Mouse (Mus musculus) G1E (cell line): Measurements from ENCODE around the gene Olfr955.

ENCODE experiments used
- CTCF ChIP-seq: IDR thresholded peaks from 2 replicates; pipeline ENCODE4 v1.5.1; 2012; ENCODE audit warnings: low read depth, low read length, inconsistent platforms, mixed read lengths
- GATA1 ChIP-seq: IDR thresholded peaks from 2 replicates; pipeline ENCODE4 v1.6.1; 2012; ENCODE audit warnings: borderline replicate concordance, low read length, inconsistent platforms, mixed read lengths

DNA sequence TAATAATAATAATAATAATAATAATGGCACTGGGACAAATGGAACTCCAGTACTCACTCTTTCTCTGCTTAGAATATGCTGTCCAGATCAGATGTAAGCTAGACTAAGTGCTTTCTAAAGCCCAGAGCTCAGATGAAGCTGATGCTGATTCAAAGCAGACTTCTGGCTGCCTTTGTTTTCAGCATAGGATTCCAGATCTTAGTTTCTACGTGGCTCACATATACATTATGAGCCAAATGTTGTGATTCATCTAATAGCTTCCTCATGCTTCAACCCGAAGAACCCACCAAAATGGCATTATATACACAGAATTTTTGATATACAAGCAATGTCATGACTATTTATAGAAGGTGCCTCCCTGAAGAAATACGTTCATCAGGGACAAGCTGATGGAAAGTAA, 43.8 kb upstream of the Olfr955 start, which contains the start of gene Olfr957:
- TF ChIP-seq CTCF = no peak
- no peak for TF ChIP-seq GATA1
